Mouse (Mus musculus) hindbrain, embryonic 10.5 days (tissue): ENCODE data around the gene Arhgap45. TPM values are rescaled to one million over a fixed set of nuclear protein-coding genes. Genes with fewer than 3 reads are reported as not detected.

Source experiments
- DNase-seq: peaks from one replicate; pipeline ENCODE4 v3.0.0-alpha.2; 2017; ENCODE audit warnings: low spot score
- H3K27ac ChIP-seq: fragments of 300-500 bp; sonication (generic); 2 replicates; pipeline ENCODE4 v1.5.1; 2016; ENCODE audit warnings: mild to moderate bottlenecking, moderate library complexity
- H3K27me3 ChIP-seq: fragments of 300-500 bp; sonication (generic); 2 replicates; pipeline ENCODE4 v1.6.1; 2016; ENCODE audit warnings: mild to moderate bottlenecking; ENCODE audit not compliant: poor library complexity, insufficient read depth, severe bottlenecking
- H3K36me3 ChIP-seq: fragments of 300-500 bp; sonication (generic); 2 replicates; pipeline ENCODE4 v1.6.1; 2016; ENCODE audit warnings: mild to moderate bottlenecking, moderate library complexity
- H3K4me1 ChIP-seq: fragments of 300-500 bp; sonication (generic); replicated peaks from 2 replicates; pipeline ENCODE4 v1.6.1; 2016; ENCODE audit warnings: mild to moderate bottlenecking
- H3K4me3 ChIP-seq: fragments of 300-500 bp; sonication (generic); 2 replicates; pipeline ENCODE4 v1.5.1; 2016; ENCODE audit warnings: mild to moderate bottlenecking, moderate library complexity
- H3K9me3 ChIP-seq: fragments of 300-500 bp; sonication (generic); 2 replicates; pipeline ENCODE4 v1.6.1; 2016; ENCODE audit warnings: mild to moderate bottlenecking, moderate library complexity
- WGBS: fragments of 180-500 bp; shearing (Covaris S2); methylation state at CpG from one replicate; pipeline ENCODE4 v1.1.7; 2016; 5-methylcytosine and 5-hydroxymethylcytosine counted together
- polyA plus RNA-seq: library from polyadenylated mRNA; unstranded; fragments of >200 nt; fragmentation: Nextera tagmentation; extraction: Ambion mirVana; gene quantifications from 2 replicates; pipeline ENCODE4 v1.2.1, GENCODE M21; 2016

The Arhgap45 gene
- polyA plus RNA-seq, 1 experiment from 2014 or later, result 8.4 TPM

GRCm38 (mm10) chr10:80074813-80075601 is 58.6 kb downstream of the Arhgap45 start:
- H3K4me1 ChIP-seq, result peaks cover 51% of the 10 kb centered on the region
- peak overlapping the region; percentile 28 for H3K4me3 ChIP-seq
- DNase-seq, result peak; percentile 32
- H3K36me3 ChIP-seq, result peaks cover 26% of the 10 kb centered on the region
- peak overlapping the region; percentile 35; the same call in 1 of the 2 replicates for H3K27ac ChIP-seq
- 19% methylated on average over 28 of the region's 28 CpGs for WGBS
- peaks cover 4% of the 10 kb centered on the region; the same call in 1 of the 2 replicates for H3K27me3 ChIP-seq
- H3K9me3 ChIP-seq, result no peaks in the 10 kb centered on the region

GRCm38 (mm10) chr10:80075924-80076323 is 59.5 kb downstream of the Arhgap45 start:
- Histone ChIP-seq H3K4me1 (peaks cover 46% of the 10 kb centered on the region), H3K27me3 (peaks cover 4% of the 10 kb centered on the region; the same call in 1 of the 2 replicates), H3K36me3 (peaks cover 36% of the 10 kb centered on the region), H3K4me3 (no peak overlapping the region; the same call in 1 of the 2 replicates), H3K27ac (peak overlapping the region; percentile 23; the same call in 1 of the 2 replicates), H3K9me3 (no peaks in the 10 kb centered on the region)
- WGBS, result 24% methylated on average over 1 of the region's 1 CpGs
- no peak for DNase-seq

- Histone ChIP-seq H3K4me1 (peaks cover 43% of the 10 kb centered on the region), H3K27ac (no peak overlapping the region), H3K27me3 (peaks cover 4% of the 10 kb centered on the region; the same call in 1 of the 2 replicates), H3K4me3 (no peak overlapping the region), H3K9me3 (no peaks in the 10 kb centered on the region), H3K36me3 (peaks cover 40% of the 10 kb centered on the region)
- no peak for DNase-seq
- 87% methylated on average over 4 of the region's 4 CpGs for WGBS
Measured at GRCm38 (mm10) chr10:80076386-80076785, 59.9 kb downstream of the Arhgap45 start.

- peaks cover 46% of the 10 kb centered on the region for H3K36me3 ChIP-seq
- no peak overlapping the region for H3K27ac ChIP-seq
- WGBS, result 89% methylated on average over 5 of the region's 5 CpGs
- H3K27me3 ChIP-seq, result peaks cover 4% of the 10 kb centered on the region; the same call in 1 of the 2 replicates
- no peak for DNase-seq
- H3K9me3 ChIP-seq, result no peaks in the 10 kb centered on the region
- no peak overlapping the region for H3K4me3 ChIP-seq
- peaks cover 36% of the 10 kb centered on the region for H3K4me1 ChIP-seq
Measured at GRCm38 (mm10) chr10:80077312-80077711, 60.9 kb downstream of the Arhgap45 start.

GRCm38 (mm10) chr10:80078366-80078765 is 61.9 kb downstream of the Arhgap45 start:
- Histone ChIP-seq H3K36me3 (peaks cover 54% of the 10 kb centered on the region), H3K27me3 (peaks cover 4% of the 10 kb centered on the region; the same call in 1 of the 2 replicates), H3K9me3 (no peaks in the 10 kb centered on the region), H3K4me1 (peaks cover 25% of the 10 kb centered on the region), H3K4me3 (no peak overlapping the region), H3K27ac (no peak overlapping the region)
- 82% methylated on average over 1 of the region's 1 CpGs for WGBS
- no peak for DNase-seq

GRCm38 (mm10) chr10:80080396-80081070 is 64.1 kb downstream of the Arhgap45 start:
- Histone ChIP-seq H3K27ac (peak overlapping the region; percentile 23; the same call in 1 of the 2 replicates), H3K4me3 (no peak overlapping the region), H3K36me3 (peaks cover 76% of the 10 kb centered on the region), H3K9me3 (no peaks in the 10 kb centered on the region), H3K4me1 (peaks cover 11% of the 10 kb centered on the region), H3K27me3 (no peaks in the 10 kb centered on the region)
- no peak for DNase-seq
- WGBS, result 87% methylated on average over 16 of the region's 16 CpGs

Other genes with a start within 250 kb of the Arhgap45 start
- gene Rnf126, start 249.7 kb upstream of the Arhgap45 start, polyA plus RNA-seq, result 124 and 136 TPM in 2 replicates
- gene Fstl3, start 239.4 kb upstream of the Arhgap45 start, polyA plus RNA-seq, result 1.7 and 1.8 TPM in 2 replicates
- gene Prss57, start 225.7 kb upstream of the Arhgap45 start, polyA plus RNA-seq, result 0.10 TPM in 1 of 2 replicates, not detected in the other
- 142 and 175 TPM in 2 replicates for gene Palm, start 223.1 kb upstream of the Arhgap45 start, polyA plus RNA-seq
- gene Misp, start 195.7 kb upstream of the Arhgap45 start, polyA plus RNA-seq, result 1.0 and 2.4 TPM in 2 replicates
- 288 and 338 TPM in 2 replicates for gene Ptbp1, start 162.2 kb upstream of the Arhgap45 start, polyA plus RNA-seq
- gene Prtn3, start 142.2 kb upstream of the Arhgap45 start, polyA plus RNA-seq, result 10.0 and 15.1 TPM in 2 replicates
- gene Plppr3, start 142.0 kb upstream of the Arhgap45 start, polyA plus RNA-seq, result 122 and 205 TPM in 2 replicates
- not detected in 2 replicates for gene Elane, start 130.4 kb upstream of the Arhgap45 start, polyA plus RNA-seq
- not detected in 2 replicates for gene Cfd, start 125.8 kb upstream of the Arhgap45 start, polyA plus RNA-seq
- 68.3 and 77.3 TPM in 2 replicates for gene Med16, start 107.7 kb upstream of the Arhgap45 start, polyA plus RNA-seq
- 2.6 and 4.5 TPM in 2 replicates for gene Gm26602, start 105.8 kb upstream of the Arhgap45 start, polyA plus RNA-seq
- 0.72 and 0.80 TPM in 2 replicates for gene Kiss1r, start 99.7 kb upstream of the Arhgap45 start, polyA plus RNA-seq
- 130 and 152 TPM in 2 replicates for gene R3hdm4, start 95.4 kb upstream of the Arhgap45 start, polyA plus RNA-seq
- gene Arid3a, start 89.6 kb upstream of the Arhgap45 start, polyA plus RNA-seq, result 11.1 and 15.0 TPM in 2 replicates
- gene Wdr18, start 56.5 kb upstream of the Arhgap45 start, polyA plus RNA-seq, result 128 and 140 TPM in 2 replicates
- 0.35 TPM in 2 replicates for gene Grin3b, start 45.9 kb upstream of the Arhgap45 start, polyA plus RNA-seq
- gene Tmem259, start 32.3 kb upstream of the Arhgap45 start, polyA plus RNA-seq, result 11.8 and 13.1 TPM in 2 replicates
- 201 and 223 TPM in 2 replicates for gene Cnn2, start 28.1 kb upstream of the Arhgap45 start, polyA plus RNA-seq
- gene Abca7, start 20.2 kb upstream of the Arhgap45 start, polyA plus RNA-seq, result 4.4 and 6.0 TPM in 2 replicates
- 261 and 268 TPM in 2 replicates for gene Polr2e, start 23.1 kb downstream of the Arhgap45 start, polyA plus RNA-seq
- 681 and 705 TPM in 2 replicates for gene Gpx4, start 30.5 kb downstream of the Arhgap45 start, polyA plus RNA-seq
- gene Sbno2, start 88.9 kb downstream of the Arhgap45 start, polyA plus RNA-seq, result 16.8 and 17.2 TPM in 2 replicates
- 18.5 and 21.1 TPM in 2 replicates for gene Stk11, start 99.2 kb downstream of the Arhgap45 start, polyA plus RNA-seq
- gene Atp5d, start 122.0 kb downstream of the Arhgap45 start, polyA plus RNA-seq, result 484 and 504 TPM in 2 replicates
- gene Cbarp, start 124.2 kb downstream of the Arhgap45 start, polyA plus RNA-seq, result 7.1 and 15.0 TPM in 2 replicates
- gene Midn, start 131.6 kb downstream of the Arhgap45 start, polyA plus RNA-seq, result 22.3 and 24.6 TPM in 2 replicates
- gene Cirbp, start 149.3 kb downstream of the Arhgap45 start, polyA plus RNA-seq, result 95.3 and 153 TPM in 2 replicates
- gene 1600002K03Rik, start 156.3 kb downstream of the Arhgap45 start, polyA plus RNA-seq, result 12.9 and 14.4 TPM in 2 replicates
- 41.3 and 43.7 TPM in 2 replicates for gene Efna2, start 162.8 kb downstream of the Arhgap45 start, polyA plus RNA-seq
- 63.6 and 102 TPM in 2 replicates for gene Mum1, start 209.8 kb downstream of the Arhgap45 start, polyA plus RNA-seq
- 303 and 313 TPM in 2 replicates for gene Ndufs7, start 232.5 kb downstream of the Arhgap45 start, polyA plus RNA-seq
- gene Gamt, start 244.4 kb downstream of the Arhgap45 start, polyA plus RNA-seq, result 38.3 and 45.1 TPM in 2 replicates
- gene Dazap1, start 244.8 kb downstream of the Arhgap45 start, polyA plus RNA-seq, result 51.0 and 51.2 TPM in 2 replicates